Comparison of ENCODE assay signal across 8 mouse cellular contexts in the genomic region with DNA sequence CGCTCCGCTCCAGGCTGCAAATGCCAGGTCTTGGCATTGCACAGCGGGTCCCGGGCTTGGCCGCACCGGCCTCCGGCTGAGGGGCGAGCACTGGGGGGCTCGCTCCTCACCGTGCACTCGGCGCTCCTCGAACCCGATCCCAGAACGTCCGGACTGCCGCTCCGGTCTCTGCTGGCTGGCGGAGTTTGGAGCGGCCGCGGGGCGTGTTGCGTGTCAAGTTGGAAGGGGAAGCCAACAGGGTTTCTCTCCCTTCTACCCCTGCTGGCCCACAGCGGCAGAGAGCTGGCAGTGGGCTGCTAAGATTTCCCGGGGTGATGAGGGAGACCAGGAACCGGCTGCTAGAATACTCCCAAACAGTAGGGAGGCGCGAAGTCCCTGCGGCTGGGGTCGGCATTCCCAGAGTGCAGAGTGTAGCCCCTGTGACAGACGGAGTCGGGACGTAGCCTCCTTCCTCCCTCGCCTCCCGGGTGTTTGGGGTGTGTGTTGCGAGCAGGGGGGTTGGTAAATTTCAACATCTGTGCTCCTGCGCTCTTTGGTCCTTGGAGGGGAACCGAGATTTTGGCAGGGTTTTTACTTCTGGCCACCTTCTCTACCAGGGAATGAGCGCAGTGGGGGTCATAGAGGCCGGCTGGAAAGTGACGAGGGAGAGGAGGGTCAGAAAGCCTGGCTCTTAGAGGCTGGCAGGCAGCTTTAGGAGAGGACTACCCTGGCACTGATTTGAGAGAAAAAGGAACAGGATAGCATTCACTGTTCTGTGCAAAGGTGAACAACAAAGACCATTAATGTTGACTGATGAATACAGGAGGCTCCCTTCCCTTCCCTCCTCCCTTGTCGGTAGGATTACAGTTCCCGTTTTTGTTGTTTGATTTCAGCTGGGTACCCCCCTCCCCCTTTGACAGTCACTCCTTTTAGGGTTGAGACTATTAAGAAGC. TPM values are rescaled to one million over a fixed set of nuclear protein-coding genes. Genes with fewer than 3 reads are reported as not detected.
DNase-seq lines count a peak whose midpoint lies in the region; ATAC-seq and TF ChIP-seq lines count a peak whose summit lies in the region.

No protein-coding gene starts in this region.

- peaks cover 20% of the 10 kb centered on the region for H3K27me3 ChIP-seq in thymus, adult 2 months (ENCODE audit: control insufficient read depth, insufficient read depth, low read length)
- H3K27me3 ChIP-seq in limb, embryonic 12.5 days, result no peaks in the 10 kb centered on the region
- no peaks in the 10 kb centered on the region for H3K27me3 ChIP-seq in midbrain, embryonic 12.5 days
- no peaks in the 10 kb centered on the region for H3K27me3 ChIP-seq in splenic B cell, adult 2 months (ENCODE audit: control insufficient read depth, insufficient read depth, low read length, poor library complexity, severe bottlenecking)

- WGBS in thymus, adult 2 months, result 2% methylated on average over 44 of the region's 44 CpGs
- WGBS in limb, embryonic 12.5 days, result under 1% methylated on average over 44 of the region's 44 CpGs
- under 1% methylated on average over 44 of the region's 44 CpGs for WGBS in midbrain, embryonic 12.5 days

- no peaks in the 10 kb centered on the region for H3K36me3 ChIP-seq in thymus, adult 2 months (ENCODE audit: control insufficient read depth, insufficient read depth, low read length)
- no peaks in the 10 kb centered on the region for H3K36me3 ChIP-seq in limb, embryonic 12.5 days
- H3K36me3 ChIP-seq in midbrain, embryonic 12.5 days, result no peaks in the 10 kb centered on the region
- H3K36me3 ChIP-seq in splenic B cell, adult 2 months (ENCODE audit: control insufficient read depth, insufficient read depth, low read length, poor library complexity, severe bottlenecking), result no peaks in the 10 kb centered on the region

- TF ChIP-seq CTCF in thymus, adult 2 months (IDR thresholded peaks at IDR 0.05; ENCODE audit: borderline replicate concordance, control insufficient read depth, extremely low read depth, insufficient read depth, low read length, poor library complexity), result no peak

- no peaks in the 10 kb centered on the region for H3K9me3 ChIP-seq in limb, embryonic 12.5 days
- no peaks in the 10 kb centered on the region for H3K9me3 ChIP-seq in midbrain, embryonic 12.5 days

- TF ChIP-seq POLR2A in thymus, adult 2 months (IDR thresholded peaks at IDR 0.05; ENCODE audit: control insufficient read depth, extremely low read depth, insufficient read depth, low read length, poor library complexity), result no peak

- peak; percentile 47 for DNase-seq in thymus, adult 2 months
- no peak for DNase-seq in thymus, adult 18-20 months
- peak; percentile 77 to 80 for DNase-seq in cerebellum, postnatal 25 days
- peak; percentile 53 for DNase-seq in gastrocnemius, postnatal 14 days
- DNase-seq in induced T-regulatory cell, adult 2 months (ENCODE audit: low read depth), result peak; percentile 48
- peak; percentile 37 for DNase-seq in splenic B cell, adult 2 months (ENCODE audit: low read depth, low spot score)

- ATAC-seq in limb, embryonic 12.5 days (ENCODE audit: insufficient number of reproducible peaks, insufficient read depth, low FRiP score, low TSS enrichment, low read depth), result peak; percentile 22
- ATAC-seq in midbrain, embryonic 12.5 days (ENCODE audit: low FRiP score, low read depth), result peak; percentile 42

- intact Hi-C loops in gastrocnemius, postnatal 14 days (cut with DNase I; ENCODE audit: low total_unique reads), result no loop called here

- peak overlapping the region; percentile 58 for H3K4me3 ChIP-seq in thymus, adult 2 months (ENCODE audit: control insufficient read depth, insufficient read depth, low read length)
- H3K4me3 ChIP-seq in limb, embryonic 12.5 days (replicated peaks), result peak overlapping the region; percentile 78
- peak overlapping the region; percentile 81 for H3K4me3 ChIP-seq in midbrain, embryonic 12.5 days

- H3K4me2 ChIP-seq in limb, embryonic 12.5 days, result peak overlapping the region; percentile 72
- H3K4me2 ChIP-seq in midbrain, embryonic 12.5 days (replicated peaks), result peak overlapping the region; percentile 81

- H3K4me1 ChIP-seq in thymus, adult 2 months (replicated peaks; ENCODE audit: control insufficient read depth, insufficient read depth, low read length), result peaks cover 12% of the 10 kb centered on the region
- peaks cover 23% of the 10 kb centered on the region for H3K4me1 ChIP-seq in limb, embryonic 12.5 days (replicated peaks)
- H3K4me1 ChIP-seq in midbrain, embryonic 12.5 days, result peaks cover 19% of the 10 kb centered on the region; the same call in 1 of the 2 replicates

- peak overlapping the region; percentile 73 for H3K9ac ChIP-seq in limb, embryonic 12.5 days (replicated peaks)
- H3K9ac ChIP-seq in midbrain, embryonic 12.5 days (replicated peaks), result peak overlapping the region; percentile 82

- H3K27ac ChIP-seq in thymus, adult 2 months (ENCODE audit: control insufficient read depth, insufficient read depth, low read length), result no peak overlapping the region
- peak overlapping the region; percentile 90 for H3K27ac ChIP-seq in limb, embryonic 12.5 days
- peak overlapping the region; percentile 94 for H3K27ac ChIP-seq in midbrain, embryonic 12.5 days (replicated peaks)

RNA-seq across cellular contexts. Expression of a gene that starts 1.0 kb away (rescaled TPM):
- polyA plus RNA-seq in thymus, adult 2 months (2012; rRNA removed), result 2.0 and 2.3 TPM in 2 replicates
- 10 to 100 TPM; 14.8 to 15.9 TPM for total RNA-seq in gastrocnemius, postnatal 14 days (2021)
- polyA plus RNA-seq in limb, embryonic 12.5 days (2016; fragmentation: Nextera tagmentation; extraction: Ambion mirVana), result 22.0 and 24.9 TPM in 2 replicates
- 32.8 and 34.2 TPM in 2 replicates for polyA plus RNA-seq in midbrain, embryonic 12.5 days (2016; fragmentation: Nextera tagmentation; extraction: Ambion mirVana)

RNA-seq across cellular contexts. Expression of a gene that starts 1.0 kb away (rescaled TPM):
- polyA plus RNA-seq in thymus, adult 2 months (2012; rRNA removed), result 5.6 and 8.6 TPM in 2 replicates
- total RNA-seq in gastrocnemius, postnatal 14 days (2021), result 10 to 100 TPM in 1 of 2 experiments, 1 to 10 TPM in 1; 9.7 to 10.8 TPM
- 34.9 and 37.0 TPM in 2 replicates for polyA plus RNA-seq in limb, embryonic 12.5 days (2016; fragmentation: Nextera tagmentation; extraction: Ambion mirVana)
- polyA plus RNA-seq in midbrain, embryonic 12.5 days (2016; fragmentation: Nextera tagmentation; extraction: Ambion mirVana), result 30.3 and 30.5 TPM in 2 replicates

Comparison
In these comparisons a context has a peak if more than half of its experiments do, and no peak if none do; other contexts are left out.
1. DNase-seq: peak in thymus, adult 2 months (single experiment), cerebellum, postnatal 25 days (2 of 2), gastrocnemius, postnatal 14 days (single experiment), induced T-regulatory cell, adult 2 months (single experiment) and splenic B cell, adult 2 months (single experiment); none in thymus, adult 18-20 months (0 of 2).
2. Peak in every context shown above with its lines, with median percentiles within 50 percentile points of each other: H3K4me3 ChIP-seq.